Mouse (Mus musculus): ENCODE measurements at regions not wholly inside any gene's neighbourhood (a gene's known extent, or its start where the extent isn't known, plus 50 kb on each side); places are given as distances from the start of the nearest gene placed in this dataset.

- DNase-seq: no peak
Measured at GRCm38 (mm10) chr10:11809255-11809654, 466.1 kb downstream of the Epm2a start.

DNA sequence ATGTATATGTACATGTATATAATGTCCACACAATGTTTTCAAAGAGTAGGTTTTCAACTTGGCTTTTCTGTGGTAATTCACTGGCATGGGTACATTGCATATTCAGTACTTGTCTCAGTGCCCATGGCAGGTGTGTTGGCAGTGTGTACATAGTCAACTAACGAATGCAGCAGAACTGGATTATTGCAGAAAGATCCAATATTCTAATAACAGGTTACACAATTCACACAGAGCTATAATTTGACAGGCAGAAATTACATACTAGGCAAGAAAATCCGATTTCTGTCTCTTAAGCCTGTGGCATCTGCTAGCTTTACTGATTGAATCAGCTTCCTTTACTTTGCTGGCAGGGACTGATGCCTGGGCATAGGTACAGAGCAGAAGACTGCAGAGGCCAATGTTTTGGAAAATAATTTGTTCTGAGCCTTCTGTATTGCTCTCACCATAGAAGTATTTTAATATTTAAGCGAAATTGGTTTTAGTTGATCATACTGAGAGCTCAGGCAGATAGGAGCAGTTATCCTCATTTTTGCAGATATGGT lies 479.3 kb downstream of the Epm2a start:
- no peak for DNase-seq

GRCm38 (mm10) chr10:11841094-11841493 lies 497.9 kb downstream of the Epm2a start:
- DNase-seq: no peak

GRCm38 (mm10) chr10:11841494-11841893 lies 498.3 kb downstream of the Epm2a start:
- DNase-seq: no peak

- no peak for DNase-seq
Measured at GRCm38 (mm10) chr10:11846141-11846540, 502.9 kb downstream of the Epm2a start.

DNA sequence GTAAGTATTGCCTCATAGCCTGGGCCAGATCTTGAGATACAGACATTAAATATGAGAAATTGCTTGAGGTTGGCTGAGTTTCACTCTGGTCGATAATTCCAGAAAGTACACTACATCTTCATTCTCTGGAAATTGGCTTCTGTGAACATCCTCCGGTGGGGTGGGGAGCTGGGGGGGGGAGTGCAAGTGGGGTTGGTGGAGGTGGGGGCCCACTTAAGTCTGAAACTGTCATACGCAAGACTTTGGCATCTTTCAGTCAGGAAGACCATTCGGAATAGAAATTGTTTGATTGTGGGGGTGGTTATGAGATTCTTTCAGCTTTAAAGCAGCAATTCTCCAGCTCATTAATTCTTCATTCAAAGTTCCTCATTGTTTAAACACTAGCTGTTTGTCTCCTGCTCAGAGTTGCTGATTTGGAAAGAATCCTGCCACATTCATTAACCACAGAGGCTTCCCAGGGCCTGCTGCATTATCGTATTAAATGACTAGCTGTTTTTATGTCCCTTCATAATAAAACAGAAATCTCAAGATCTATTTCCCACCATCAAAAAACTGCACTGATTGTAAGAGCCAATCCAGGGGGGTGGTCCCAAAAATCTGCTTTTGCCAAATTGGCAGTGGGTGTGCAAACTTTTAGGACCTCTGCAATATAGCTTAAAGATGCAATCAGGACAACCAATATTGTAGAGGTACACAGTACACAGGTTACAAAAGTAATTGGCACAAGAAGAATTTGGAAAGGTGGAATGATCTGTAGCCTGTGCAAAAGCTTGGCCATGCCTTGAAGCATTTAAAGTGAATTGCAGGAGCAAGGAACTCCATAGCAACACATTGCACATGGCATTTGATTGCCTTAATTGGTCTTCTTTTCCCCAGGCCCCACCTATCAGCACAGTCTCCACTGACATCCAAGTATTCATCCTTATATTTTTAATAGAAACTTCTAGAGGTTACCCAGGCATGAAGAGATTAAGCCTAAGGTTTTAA lies 532.2 kb downstream of the Epm2a start:
- no peak for DNase-seq

GRCm38 (mm10) chr10:11886237-11886636 lies 543.0 kb downstream of the Epm2a start:
- DNase-seq: no peak

- DNase-seq: no peak
Measured at GRCm38 (mm10) chr10:11888953-11889352, 545.7 kb downstream of the Epm2a start.

DNA sequence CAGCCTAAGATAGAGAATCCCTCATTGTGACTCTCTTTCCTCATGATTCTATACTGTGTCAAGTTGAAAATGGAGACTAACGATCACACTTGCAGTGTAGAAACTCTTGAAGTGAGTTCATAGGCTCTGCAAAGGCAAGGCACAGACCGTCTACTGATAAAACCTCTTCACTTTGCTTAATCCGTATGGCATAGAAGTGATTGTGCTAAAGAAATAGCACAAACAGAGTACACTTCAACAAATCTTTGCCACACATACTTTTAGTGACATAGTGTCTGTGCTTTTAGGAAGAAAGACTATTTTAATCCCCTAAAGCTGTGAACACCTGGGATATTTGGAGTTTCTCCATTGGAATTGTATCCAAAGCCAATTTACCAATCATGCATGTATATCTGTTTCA lies 578.9 kb downstream of the Epm2a start:
- DNase-seq: no peak

GRCm38 (mm10) chr10:11938164-11938563 lies 595.0 kb downstream of the Epm2a start:
- DNase-seq: no peak

DNA sequence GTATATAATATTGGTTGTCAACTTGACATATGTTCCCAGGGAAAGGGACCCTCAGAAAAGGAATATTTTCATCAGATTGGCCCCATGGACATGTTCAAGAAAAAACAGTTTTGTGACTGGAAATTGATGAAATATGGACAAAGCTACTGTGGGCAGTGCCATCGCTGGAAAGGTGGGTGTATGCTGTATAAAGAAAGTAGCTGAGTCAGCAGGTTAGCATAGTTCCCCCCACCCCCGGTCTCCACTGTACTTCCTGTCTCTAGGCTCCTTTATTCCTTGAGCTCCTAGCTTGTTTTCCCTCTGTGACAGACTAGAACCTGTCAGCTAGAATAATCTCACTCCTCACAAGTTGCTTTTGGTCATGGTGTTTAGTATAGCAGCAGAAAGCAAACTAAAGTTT lies 599.6 kb downstream of the Epm2a start:
- no peak for DNase-seq

- DNase-seq: no peak
Measured at GRCm38 (mm10) chr10:11960327-11960922, 617.2 kb downstream of the Epm2a start.

- DNase-seq: no peak
Measured at GRCm38 (mm10) chr10:12004966-12005365, 661.8 kb downstream of the Epm2a start.

DNA sequence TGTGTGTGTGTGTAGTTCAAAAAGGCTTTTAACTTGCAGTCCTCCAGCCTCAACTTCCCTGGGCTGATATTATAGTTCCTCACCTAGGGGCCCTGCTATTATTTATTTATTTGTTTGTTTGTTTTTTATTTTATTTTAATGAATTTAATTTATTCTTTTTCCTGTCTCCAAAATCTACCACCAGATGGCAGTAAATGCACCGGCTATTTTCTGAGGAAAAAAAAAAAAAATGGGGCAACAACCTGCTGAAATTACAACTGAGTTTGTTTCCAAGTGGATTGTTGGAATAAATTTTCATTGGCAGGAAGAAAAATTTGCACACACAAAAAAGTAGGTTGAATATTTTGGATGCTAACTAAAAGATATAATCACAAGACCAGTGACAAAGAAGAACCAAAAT lies 662.7 kb downstream of the Epm2a start:
- no peak for DNase-seq

DNA sequence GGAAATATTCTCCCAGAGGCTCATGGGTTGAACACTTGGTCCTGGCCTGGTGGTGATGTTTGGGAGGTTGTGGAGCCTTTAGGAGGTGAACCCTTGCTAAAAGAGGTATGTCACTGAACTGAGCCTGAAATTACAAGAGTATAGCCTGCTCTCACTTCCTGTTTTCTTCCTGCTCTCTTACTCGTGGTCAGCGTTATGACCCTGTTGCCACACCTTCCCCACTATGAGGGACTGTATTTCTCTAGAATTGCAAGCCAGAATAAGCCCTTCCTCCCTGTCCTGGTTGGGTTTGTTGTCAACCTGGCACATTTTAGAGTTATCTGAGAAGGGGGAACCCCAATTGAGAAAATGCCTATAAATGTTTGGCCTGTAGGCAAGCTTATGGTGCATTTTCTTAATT lies 674.1 kb downstream of the Epm2a start:
- no peak for DNase-seq

GRCm38 (mm10) chr10:12018281-12018680 lies 675.1 kb downstream of the Epm2a start:
- DNase-seq: no peak

GRCm38 (mm10) chr10:12019159-12019779 lies 676.1 kb downstream of the Epm2a start:
- DNase-seq: peak; percentile 58 to 73

DNA sequence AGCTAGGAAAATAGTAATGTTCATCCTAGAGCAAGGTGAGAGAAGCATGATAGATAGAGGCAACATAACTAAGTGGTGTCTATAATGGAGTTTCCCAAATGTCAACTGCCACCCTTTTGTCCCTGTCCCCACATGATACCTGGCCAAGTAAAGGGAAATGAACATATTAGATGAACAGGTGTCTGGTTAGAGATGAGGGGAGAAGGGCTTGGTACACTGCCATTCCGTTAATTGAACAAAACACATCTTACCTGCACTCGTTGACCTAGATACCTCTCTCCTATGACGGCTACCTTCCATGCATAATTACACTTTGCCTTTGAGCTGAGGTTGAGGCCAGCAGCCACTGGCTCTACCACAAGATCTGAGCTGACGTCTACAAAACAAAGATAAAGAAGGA lies 677.4 kb downstream of the Epm2a start:
- no peak for DNase-seq

- DNase-seq: no peak
Measured at GRCm38 (mm10) chr10:12035159-12035558, 692.0 kb downstream of the Epm2a start.

DNA sequence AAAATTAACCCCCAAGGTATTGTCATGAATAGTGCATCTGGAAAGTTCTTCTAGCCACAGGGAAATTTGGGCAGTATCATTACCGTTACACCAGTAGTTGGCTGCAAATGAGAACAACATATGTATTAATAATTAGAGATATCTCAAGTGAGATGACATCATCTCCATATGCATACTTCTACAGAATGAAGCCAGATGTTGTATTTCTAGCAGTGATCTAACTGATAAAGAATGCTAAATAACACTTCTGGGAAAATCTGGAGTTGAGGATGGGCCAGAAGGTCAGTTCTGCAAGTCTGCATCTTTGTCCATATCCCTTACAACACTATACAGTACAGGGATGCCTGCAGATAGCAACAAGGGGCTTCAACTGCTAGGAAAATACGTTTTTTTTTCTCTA lies 702.7 kb downstream of the Epm2a start:
- DNase-seq: no peak

DNA sequence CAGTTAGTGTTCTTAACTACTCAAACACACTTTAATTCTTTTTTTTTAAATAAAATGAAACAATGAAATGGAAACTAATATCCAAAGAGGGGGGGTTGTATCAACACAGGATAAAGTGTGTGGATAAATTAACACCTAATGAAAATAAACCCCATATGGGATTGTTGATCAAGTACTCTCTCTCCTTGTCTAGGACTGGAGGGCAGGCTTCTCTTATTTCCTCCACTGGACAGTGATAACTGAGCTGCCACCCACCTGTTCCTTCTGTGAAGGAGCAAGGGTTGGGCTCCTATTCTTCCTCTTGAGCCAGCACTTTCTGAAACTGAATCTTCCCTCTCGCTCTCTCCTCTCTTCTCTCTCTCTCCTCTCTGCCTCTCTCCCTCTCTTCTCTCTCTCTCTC lies 716.5 kb downstream of the Epm2a start:
- DNase-seq: no peak

- DNase-seq: no peak
Measured at GRCm38 (mm10) chr10:12061069-12061861, 718.1 kb downstream of the Epm2a start.
